Mouse (Mus musculus): ENCODE measurements around the gene Esr1.

DNA sequence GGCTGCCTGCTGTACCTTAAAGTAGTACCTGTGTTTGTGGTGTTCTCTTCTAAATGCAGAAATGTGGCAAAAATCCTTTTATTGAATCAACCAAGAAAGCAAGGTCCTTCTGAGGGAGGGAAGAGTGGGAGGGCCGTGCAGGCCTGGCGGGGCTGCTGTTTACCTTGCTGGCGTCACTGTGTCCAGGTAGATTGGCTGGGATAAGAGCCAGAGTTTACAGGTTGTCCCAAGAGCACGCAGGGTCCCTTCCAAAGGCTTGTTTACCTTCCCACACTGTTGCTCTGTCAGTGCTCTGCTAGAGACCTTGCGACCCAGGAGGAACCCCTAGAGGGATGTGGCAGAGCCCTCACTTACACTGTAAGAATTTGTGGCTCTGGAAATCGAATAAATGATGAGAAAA is 13.9 kb downstream of the Esr1 start:
- TF ChIP-seq CTCF (IDR thresholded peaks at IDR 0.05; ENCODE audit: low read depth, low read length) (no peak), GATA2 (IDR thresholded peaks at IDR 0.05; ENCODE audit: borderline replicate concordance, low read depth, low read length) (no peak), TAL1 (conservative IDR thresholded peaks at IDR 0.05; ENCODE audit: low read depth, low read length) (no peak), POLR2AphosphoS5 (IDR thresholded peaks at IDR 0.05; ENCODE audit: insufficient replicate concordance, low read depth, low read length) (no peak), GATA1 (IDR thresholded peaks at IDR 0.05; ENCODE audit: borderline replicate concordance, low read length) (no peak)
